Mouse (Mus musculus): ENCODE data around the gene 2900092C05Rik.

The 2900092C05Rik gene

GRCm38 (mm10) chr7:12512217-12512616 is at the start of gene 2900092C05Rik:
Gene 2900092C05Rik, plus strand, starts transcription at chr7:12512517.
- DNase-seq = no peak

DNA sequence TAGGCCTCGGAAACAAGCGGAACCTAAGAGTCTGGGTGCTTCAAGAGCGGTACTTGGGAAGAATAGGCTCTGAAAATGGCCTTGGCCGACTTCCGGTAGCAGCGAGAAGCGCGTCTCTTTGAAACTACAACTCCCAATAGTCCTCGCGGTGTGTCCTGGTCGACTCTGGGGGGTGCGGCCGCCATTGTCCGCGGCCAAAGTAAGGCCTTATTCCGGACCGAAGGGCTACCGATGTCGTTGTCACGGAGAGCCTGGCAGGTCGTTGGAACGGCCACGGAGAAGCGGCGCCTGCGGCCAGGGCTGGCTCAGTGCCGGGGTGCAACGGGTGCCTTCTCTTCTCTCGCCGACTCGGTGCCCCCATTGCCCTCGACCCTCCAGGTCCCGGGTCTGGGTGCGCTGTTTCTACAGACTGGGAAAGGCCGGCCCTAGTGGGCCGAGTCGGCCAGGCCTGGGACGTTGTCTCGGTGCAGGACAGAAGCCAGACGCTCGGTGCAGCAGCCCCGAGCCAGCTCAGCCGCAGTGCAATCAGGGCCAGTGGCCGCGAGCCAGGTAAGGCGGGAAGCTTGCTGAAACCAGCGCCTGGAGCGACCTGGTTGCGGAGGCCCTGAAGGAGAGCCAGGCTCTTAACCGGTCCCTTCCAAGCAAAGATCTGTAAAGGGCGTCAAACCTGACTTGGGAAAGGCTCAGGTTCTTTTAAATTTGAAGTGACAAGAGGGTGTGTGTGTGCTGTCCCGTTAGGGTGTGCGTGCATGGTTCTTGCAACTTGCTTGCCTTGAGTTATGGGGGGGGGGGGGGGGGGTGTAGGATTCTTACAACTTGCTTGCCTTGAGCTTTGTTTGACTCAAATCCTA is 33.9 kb upstream of the 2900092C05Rik start, which contains the start of gene Zfp606:
Gene Zfp606, plus strand, starts transcription at position 136 of the 851 bp plus-strand sequence.
- DNase-seq = peak; percentile 87 to 90

GRCm38 (mm10) chr7:12479009-12479346 is 33.3 kb upstream of the 2900092C05Rik start:
- DNase-seq = no peak

GRCm38 (mm10) chr7:12479525-12479924 is 32.8 kb upstream of the 2900092C05Rik start:
- no peak for DNase-seq

GRCm38 (mm10) chr7:12483771-12484170 is 28.5 kb upstream of the 2900092C05Rik start:
- no peak for DNase-seq

DNA sequence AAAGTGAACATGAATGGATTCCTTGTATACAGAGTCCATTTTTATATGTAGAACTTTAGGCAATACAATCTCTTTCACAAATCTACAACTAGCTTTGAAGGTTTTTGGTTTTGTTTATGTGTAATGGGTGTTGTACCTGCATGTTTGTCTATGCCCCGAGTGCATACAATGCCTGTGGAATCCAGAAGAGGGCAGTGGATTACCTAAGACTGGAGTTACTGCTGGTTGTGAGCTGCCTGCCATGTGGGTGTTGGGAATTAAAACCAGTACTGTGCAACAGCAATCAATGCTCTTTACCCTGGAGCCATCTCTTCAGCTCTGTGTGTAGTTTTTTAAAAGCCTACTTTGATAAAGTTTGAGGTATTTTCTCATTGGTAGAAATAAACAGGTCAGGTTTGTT is 26.4 kb upstream of the 2900092C05Rik start:
- no peak for DNase-seq

- no peak for DNase-seq
Observed at GRCm38 (mm10) chr7:12486691-12487090, 25.6 kb upstream of the 2900092C05Rik start.

GRCm38 (mm10) chr7:12510913-12511312 is 1.4 kb upstream of the 2900092C05Rik start:
- DNase-seq = no peak

Data from cerebellum, adult 18-20 months (tissue).